Mouse (Mus musculus) neural tube, embryonic 14.5 days (tissue): ENCODE results near the gene Ulk2. TPM values are rescaled to one million over a fixed set of nuclear protein-coding genes. Genes with fewer than 3 reads are reported as not detected.

Experiments
- ATAC-seq: fragments of 200-750 bp; cut with Nextera tagmentation; 2 replicates; pipeline ENCODE4 v1.8.0; 2017; ENCODE audit warnings: low read depth, mild to moderate bottlenecking, moderate TSS enrichment, moderate library complexity
- H3K27ac ChIP-seq: fragments of 300-500 bp; sonication (generic); 2 replicates; pipeline ENCODE4 v1.5.1; 2014; ENCODE audit warnings: low read depth, mild to moderate bottlenecking, control low read depth, low read length, moderate library complexity, mixed read lengths
- H3K27me3 ChIP-seq: fragments of 300-500 bp; sonication (generic); 2 replicates; pipeline ENCODE4 v1.6.1; 2014; ENCODE audit warnings: low read length; ENCODE audit not compliant: control insufficient read depth, insufficient read depth
- H3K36me3 ChIP-seq: fragments of 300-500 bp; sonication (generic); 2 replicates; pipeline ENCODE4 v1.6.1; 2014; ENCODE audit warnings: low read length, mixed read lengths; ENCODE audit not compliant: control insufficient read depth, insufficient read depth
- H3K4me1 ChIP-seq: fragments of 300-500 bp; sonication (generic); 2 replicates; pipeline ENCODE4 v1.6.1; 2014; ENCODE audit warnings: low read length; ENCODE audit not compliant: control insufficient read depth, insufficient read depth
- H3K4me2 ChIP-seq: fragments of 300-500 bp; sonication (generic); 2 replicates; pipeline ENCODE4 v1.6.1; 2014; ENCODE audit warnings: mild to moderate bottlenecking, low read depth, low read length, control low read depth
- H3K4me3 ChIP-seq: fragments of 300-500 bp; sonication (generic); 2 replicates; pipeline ENCODE4 v1.5.1; 2014; ENCODE audit warnings: low read depth, low read length, control low read depth, mixed read lengths
- H3K9ac ChIP-seq: fragments of 300-500 bp; sonication (generic); replicated peaks from 2 replicates; pipeline ENCODE4 v1.6.1; 2014; ENCODE audit warnings: low read depth, mild to moderate bottlenecking, control low read depth, low read length, mixed read lengths
- H3K9me3 ChIP-seq: fragments of 300-500 bp; sonication (generic); 2 replicates; pipeline ENCODE4 v1.6.1; 2016; ENCODE audit warnings: low read length; ENCODE audit not compliant: control insufficient read depth
- WGBS: fragments of 180-500 bp; shearing (Covaris S2); extraction: QIAGEN DNeasy Blood & Tissue Kit; methylation state at CpG from one replicate; pipeline ENCODE4 v1.1.7; 2014; 5-methylcytosine and 5-hydroxymethylcytosine counted together
- polyA plus RNA-seq: library from polyadenylated mRNA; unstranded; fragments of >200 nt; fragmentation: Nextera tagmentation; extraction: Ambion mirVana; gene quantifications from 2 replicates; pipeline ENCODE4 v1.2.1, GENCODE M21; 2014

Ulk2 gene
- 52.0 and 63.2 TPM in 2 replicates for polyA plus RNA-seq

DNA sequence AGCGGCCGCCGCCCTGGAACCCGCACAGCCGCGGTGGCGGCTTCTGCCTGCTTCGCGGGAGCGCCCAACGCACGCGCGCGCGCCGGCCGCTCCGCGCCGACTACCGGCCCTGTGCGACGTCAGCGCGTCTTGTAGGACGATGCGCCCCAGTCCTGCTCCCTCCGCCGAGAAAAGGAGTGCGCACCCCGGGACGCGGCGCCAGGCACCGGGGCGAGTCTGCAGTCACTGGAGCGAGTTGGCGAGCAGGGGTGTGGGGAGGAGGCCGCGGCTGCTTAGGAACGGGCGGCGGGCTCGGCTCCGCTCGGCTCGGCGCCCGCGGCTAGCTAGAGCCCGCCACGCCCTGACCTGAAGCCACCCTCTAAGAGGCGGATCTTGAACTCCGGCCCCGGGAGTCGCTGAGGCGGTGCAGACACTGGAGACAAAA is at the start of gene Ulk2:
Gene Ulk2, minus strand, starts transcription at position 86 of the 424 bp plus-strand sequence.
- Histone ChIP-seq H3K4me3 (peak within 1 kb of the TSS; percentile 96), H3K9ac (peak within 1 kb of the TSS; percentile 99), H3K27ac (peak within 1 kb of the TSS; percentile 96), H3K4me1 (peaks cover 7% of the 10 kb centered on the region; the same call in 1 of the 2 replicates), H3K27me3 (no peaks in the 10 kb centered on the region), H3K4me2 (peak within 1 kb of the TSS; percentile 53), H3K36me3 (no peaks in the 10 kb centered on the region), H3K9me3 (no peaks in the 10 kb centered on the region)
- ATAC-seq = peak; percentile 93
- WGBS = 0% methylated on average over 47 of the region's 58 CpGs

DNA sequence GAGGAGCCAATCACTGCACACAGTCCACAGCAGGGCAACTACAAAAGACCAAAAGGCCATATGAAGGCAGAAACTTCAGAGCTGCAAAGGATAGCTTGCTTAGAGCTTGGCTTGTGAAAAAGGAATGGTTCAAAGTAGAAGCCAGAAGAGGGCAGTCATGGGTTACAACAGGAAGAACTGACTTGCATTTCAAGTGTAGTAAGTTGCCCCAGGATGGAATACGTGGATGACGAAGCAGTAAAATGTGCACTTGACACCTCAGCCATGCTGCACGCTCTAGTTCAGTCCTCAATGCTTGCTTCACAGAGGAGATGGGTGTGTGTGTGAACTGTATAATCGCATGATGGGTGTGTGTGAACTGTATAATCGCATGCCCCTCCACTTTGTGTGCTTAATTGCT is 27.3 kb upstream of the Ulk2 start:
- WGBS = 86% methylated on average over 5 of the region's 5 CpGs
- H3K9ac ChIP-seq = no peak overlapping the region
- no peaks in the 10 kb centered on the region for H3K4me1 ChIP-seq
- no peak for ATAC-seq
- no peaks in the 10 kb centered on the region for H3K9me3 ChIP-seq
- H3K36me3 ChIP-seq = no peaks in the 10 kb centered on the region; the same call in 1 of the 2 replicates
- H3K4me3 ChIP-seq = no peak overlapping the region
- no peak overlapping the region for H3K4me2 ChIP-seq
- H3K27ac ChIP-seq = no peak overlapping the region
- no peaks in the 10 kb centered on the region for H3K27me3 ChIP-seq

DNA sequence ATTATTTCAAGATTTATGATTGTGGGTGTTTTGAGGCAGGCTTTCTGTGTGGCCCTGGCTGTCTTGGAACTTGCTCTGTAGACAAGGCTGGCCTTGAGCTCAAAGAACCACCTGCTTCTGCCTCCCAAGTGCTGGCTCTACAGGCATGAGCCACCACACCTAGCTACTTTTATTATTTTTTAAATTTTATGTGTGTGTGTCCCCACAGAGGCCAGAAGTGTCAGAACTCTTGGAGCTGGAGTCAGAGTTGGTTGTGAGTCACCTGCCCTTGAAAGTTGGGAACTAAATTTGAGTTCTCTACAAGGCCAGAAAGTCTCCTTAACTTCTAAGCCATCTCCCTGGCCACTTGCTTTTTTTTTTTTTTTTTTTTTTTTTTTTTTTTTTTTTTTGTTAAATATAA is 25.0 kb upstream of the Ulk2 start:
- Histone ChIP-seq H3K27me3 (no peaks in the 10 kb centered on the region), H3K4me2 (no peak overlapping the region), H3K36me3 (peaks cover 14% of the 10 kb centered on the region), H3K9ac (no peak overlapping the region), H3K4me3 (no peak overlapping the region), H3K4me1 (no peaks in the 10 kb centered on the region), H3K9me3 (no peaks in the 10 kb centered on the region), H3K27ac (no peak overlapping the region)
- ATAC-seq = no peak

DNA sequence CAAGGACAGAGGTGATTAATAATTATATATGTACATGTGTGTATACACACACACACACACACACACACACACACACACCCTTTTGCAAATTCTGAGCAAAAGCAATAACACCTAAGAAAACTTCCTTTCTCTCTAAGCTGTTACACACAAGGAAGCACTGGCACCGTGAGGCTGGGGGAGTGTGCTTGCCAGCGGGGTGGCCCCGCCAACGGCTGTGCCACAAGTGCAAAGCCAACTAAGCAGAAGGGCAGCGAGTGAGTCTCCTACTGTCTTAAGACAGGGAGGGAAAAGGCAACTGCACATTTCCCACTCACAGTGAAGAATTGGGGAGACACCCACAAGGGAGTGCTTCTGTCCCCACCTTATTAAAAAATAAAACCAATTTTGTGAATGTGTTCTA is 17.0 kb upstream of the Ulk2 start:
- H3K4me2 ChIP-seq = no peak overlapping the region
- WGBS = 88% methylated on average over 5 of the region's 5 CpGs
- peaks cover 42% of the 10 kb centered on the region for H3K36me3 ChIP-seq
- H3K27ac ChIP-seq = no peak overlapping the region
- H3K9me3 ChIP-seq = no peaks in the 10 kb centered on the region
- no peak overlapping the region for H3K4me3 ChIP-seq
- no peak overlapping the region for H3K9ac ChIP-seq
- no peaks in the 10 kb centered on the region for H3K4me1 ChIP-seq
- no peak for ATAC-seq
- H3K27me3 ChIP-seq = no peaks in the 10 kb centered on the region

DNA sequence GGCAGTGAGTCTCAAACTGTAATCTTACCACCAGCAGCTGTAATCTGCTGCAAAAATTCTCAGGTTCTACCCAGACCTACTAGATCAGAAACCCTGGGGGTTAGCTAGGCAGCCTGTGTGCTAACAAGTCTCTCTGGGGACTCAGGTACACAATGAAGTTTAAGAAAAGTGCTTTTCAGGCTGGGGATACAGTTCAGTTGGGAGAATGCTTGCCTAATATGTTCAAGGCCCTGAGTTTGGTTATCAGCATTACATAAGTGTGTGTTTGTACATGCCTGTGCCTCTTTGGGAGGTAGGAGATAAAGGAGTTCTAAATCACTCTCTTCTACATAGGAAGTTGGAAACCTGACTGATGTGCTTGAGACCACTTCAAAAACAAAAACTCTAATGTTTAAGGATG is 12.0 kb upstream of the Ulk2 start:
- ATAC-seq = no peak
- H3K4me3 ChIP-seq = no peak overlapping the region
- no peak overlapping the region for H3K4me2 ChIP-seq
- H3K4me1 ChIP-seq = no peaks in the 10 kb centered on the region
- no peaks in the 10 kb centered on the region for H3K9me3 ChIP-seq
- peaks cover 14% of the 10 kb centered on the region; the same call in 1 of the 2 replicates for H3K36me3 ChIP-seq
- H3K27ac ChIP-seq = no peak overlapping the region
- H3K9ac ChIP-seq = no peak overlapping the region
- H3K27me3 ChIP-seq = no peaks in the 10 kb centered on the region

DNA sequence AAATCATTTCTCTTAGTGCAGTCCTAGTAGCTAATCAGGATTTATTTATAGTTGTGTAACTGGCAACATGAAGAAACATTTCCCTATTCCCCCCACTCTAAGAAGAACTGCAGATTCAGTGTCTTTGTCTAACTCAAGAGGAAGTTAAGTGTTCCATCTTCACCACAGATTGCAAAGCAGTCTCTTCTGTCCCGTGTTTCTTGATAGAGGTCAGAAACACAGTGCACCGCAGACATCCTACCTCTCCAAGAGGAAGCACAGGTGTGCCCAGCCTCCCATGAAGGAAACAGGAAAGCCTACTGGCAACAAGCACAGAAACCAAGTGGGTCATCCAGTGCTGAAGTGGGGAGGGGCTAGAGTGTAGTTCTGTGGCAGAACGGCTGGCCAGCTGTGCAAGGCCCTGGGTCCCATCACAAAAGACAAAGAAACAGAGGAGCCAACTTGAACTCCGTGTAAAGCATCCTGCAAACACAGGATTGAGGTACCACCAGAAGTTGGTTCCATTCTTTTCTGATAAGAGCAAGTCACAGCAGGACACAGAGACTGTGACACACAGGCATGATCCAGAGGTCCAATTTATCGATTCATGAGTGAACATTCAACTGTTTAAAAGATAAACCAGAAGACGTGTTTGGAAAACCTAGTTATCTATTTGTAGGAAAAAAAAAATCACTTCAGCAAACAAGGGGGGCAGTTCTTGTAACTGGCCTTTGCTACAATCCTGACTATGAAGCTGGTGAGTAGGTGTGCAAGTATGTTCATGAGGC is 7.1 kb upstream of the Ulk2 start:
- Histone ChIP-seq H3K4me3 (no peak overlapping the region), H3K4me1 (no peaks in the 10 kb centered on the region), H3K4me2 (no peak overlapping the region), H3K36me3 (no peaks in the 10 kb centered on the region), H3K9ac (no peak overlapping the region), H3K27ac (no peak overlapping the region), H3K9me3 (no peaks in the 10 kb centered on the region), H3K27me3 (no peaks in the 10 kb centered on the region)
- no peak for ATAC-seq
- WGBS = 82% methylated on average over 6 of the region's 6 CpGs

DNA sequence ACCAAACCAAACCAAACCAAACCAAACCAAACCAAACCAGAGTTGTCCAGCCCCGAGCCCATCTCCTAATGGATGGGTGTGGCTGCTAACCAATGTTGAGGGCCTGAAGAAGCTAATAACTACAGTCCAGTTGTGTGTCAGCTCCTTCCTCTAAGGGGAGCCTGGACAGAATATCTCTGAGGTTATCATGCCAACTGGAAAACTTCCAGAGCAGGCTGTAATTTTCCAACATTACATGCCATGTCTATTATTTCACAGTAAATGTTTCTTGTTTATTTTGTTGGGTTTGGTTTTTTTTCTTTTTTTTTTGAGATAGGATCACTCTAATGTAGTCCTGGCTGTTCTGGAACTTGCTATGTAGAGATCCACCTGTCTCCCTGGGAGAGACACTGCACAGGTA is 4.4 kb upstream of the Ulk2 start:
- Histone ChIP-seq H3K4me3 (no peak overlapping the region), H3K36me3 (no peaks in the 10 kb centered on the region), H3K27ac (no peak overlapping the region), H3K9me3 (no peaks in the 10 kb centered on the region), H3K9ac (no peak overlapping the region), H3K4me1 (no peaks in the 10 kb centered on the region), H3K4me2 (no peak overlapping the region), H3K27me3 (no peaks in the 10 kb centered on the region)
- ATAC-seq = no peak
- WGBS = 70% methylated on average over 1 of the region's 1 CpGs

DNA sequence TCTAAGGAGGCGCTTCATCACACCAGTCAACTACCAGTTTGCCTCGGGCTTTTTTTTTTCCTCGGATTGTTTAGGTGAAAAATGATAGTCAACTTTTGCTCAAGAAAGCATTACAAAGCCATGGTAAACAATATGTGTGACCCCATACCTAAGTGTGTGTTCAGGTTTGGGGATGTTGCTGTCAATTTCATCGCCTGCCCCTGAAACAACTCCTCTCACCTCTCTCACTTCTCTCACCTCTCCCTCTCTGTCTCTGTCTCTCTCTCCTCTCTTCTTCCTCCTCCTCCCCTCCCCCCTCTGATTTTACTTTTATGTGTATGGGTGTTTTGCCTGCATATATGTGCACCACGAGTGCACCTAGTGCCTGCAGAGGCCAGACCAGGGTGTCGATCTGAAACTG is 666 bp upstream of the Ulk2 start:
- WGBS = 50% methylated on average over 6 of the region's 6 CpGs
- peak overlapping the region; percentile 96 for H3K4me3 ChIP-seq
- no peaks in the 10 kb centered on the region for H3K9me3 ChIP-seq
- peak overlapping the region; percentile 99 for H3K9ac ChIP-seq
- peaks cover 7% of the 10 kb centered on the region; the same call in 1 of the 2 replicates for H3K4me1 ChIP-seq
- H3K36me3 ChIP-seq = no peaks in the 10 kb centered on the region
- H3K27ac ChIP-seq = peak overlapping the region; percentile 96
- H3K4me2 ChIP-seq = peak overlapping the region; percentile 53
- ATAC-seq = no peak
- H3K27me3 ChIP-seq = no peaks in the 10 kb centered on the region

DNA sequence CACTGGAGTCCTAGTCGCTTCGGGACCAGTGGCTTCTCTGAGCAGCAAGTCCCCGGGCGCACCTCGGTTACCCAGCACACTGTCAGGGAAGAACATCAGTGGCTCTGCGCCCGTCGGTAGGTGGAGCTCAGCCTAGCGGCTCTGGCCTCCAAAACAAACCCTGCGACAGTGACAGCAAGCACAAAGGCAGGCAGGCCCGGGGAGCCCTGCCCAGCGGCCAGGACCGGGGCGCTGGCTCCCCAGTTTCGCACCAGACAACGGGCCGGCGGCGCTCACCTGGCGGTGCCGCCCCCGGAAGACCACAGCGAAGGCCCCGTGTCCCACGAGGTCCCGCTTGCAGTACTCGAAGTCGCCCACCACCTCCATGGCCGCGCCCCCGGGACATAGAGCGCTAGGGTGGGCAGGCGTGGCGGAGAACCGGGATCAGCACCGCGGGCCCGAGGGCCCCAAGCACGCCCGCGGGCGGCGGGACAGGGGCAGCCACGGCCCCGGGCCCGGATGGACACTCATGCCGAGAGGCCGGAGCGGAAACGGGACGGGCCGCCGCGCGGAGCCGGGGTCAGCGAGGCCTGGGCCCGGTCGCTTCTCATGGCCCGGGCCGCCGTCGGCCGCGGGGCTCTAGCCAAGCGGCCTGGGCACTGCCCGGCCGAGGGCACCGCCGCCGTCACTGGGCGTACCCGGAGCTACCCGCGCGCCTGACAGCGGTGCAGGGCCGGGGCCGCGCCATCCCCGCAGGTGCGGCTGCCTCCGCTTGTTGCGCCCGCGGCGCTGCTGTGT is 474 bp downstream of the Ulk2 start:
- no peaks in the 10 kb centered on the region for H3K36me3 ChIP-seq
- peak overlapping the region; percentile 53 for H3K4me2 ChIP-seq
- peak; percentile 93 for ATAC-seq
- no peaks in the 10 kb centered on the region for H3K9me3 ChIP-seq
- H3K27ac ChIP-seq = peak overlapping the region; percentile 96
- WGBS = under 1% methylated on average over 73 of the region's 87 CpGs
- H3K4me1 ChIP-seq = peaks cover 7% of the 10 kb centered on the region; the same call in 1 of the 2 replicates
- no peaks in the 10 kb centered on the region for H3K27me3 ChIP-seq
- peak overlapping the region; percentile 99 for H3K9ac ChIP-seq
- H3K4me3 ChIP-seq = peak overlapping the region; percentile 96
